Mouse (Mus musculus) adipocyte (in vitro differentiated cells): ENCODE data around the gene Chdh.

Source experiments
- DNase-seq: peaks from one replicate; pipeline ENCODE4 v3.0.0-alpha.2; 2016; ENCODE audit warnings: low spot score

The Chdh gene

GRCm38 (mm10) chr14:30008733-30009575, at the start of gene Chdh, which contains the start of gene Il17rb:
Chdh (plus strand) TSS chr14:30009023.
Il17rb (minus strand) TSS chr14:30008896.
- no peak for DNase-seq

- no peak for DNase-seq
These were observed 41.2 kb upstream of the Chdh start for GRCm38 (mm10) chr14:29967611-29968010.

GRCm38 (mm10) chr14:29968075-29968821, 40.6 kb upstream of the Chdh start, which contains the start of gene Selenok:
Selenok (plus strand) TSS chr14:29968308.
- DNase-seq = peak; percentile 98

GRCm38 (mm10) chr14:29971446-29971845, 37.4 kb upstream of the Chdh start:
- DNase-seq = no peak

GRCm38 (mm10) chr14:29971993-29972392, 36.8 kb upstream of the Chdh start:
- DNase-seq = no peak

- no peak for DNase-seq
These were observed 31.9 kb upstream of the Chdh start for GRCm38 (mm10) chr14:29976927-29977326.

- DNase-seq = peak; percentile 92
These were observed 30.3 kb upstream of the Chdh start, which contains the start of gene Actr8 for GRCm38 (mm10) chr14:29978254-29979204. Actr8 (plus strand) TSS chr14:29978337.

GRCm38 (mm10) chr14:29980447-29981205, 28.2 kb upstream of the Chdh start:
- DNase-seq = peak; percentile 43

- DNase-seq = no peak
These were observed 22.7 kb upstream of the Chdh start for GRCm38 (mm10) chr14:29986096-29986495.

- no peak for DNase-seq
These were observed 21.5 kb upstream of the Chdh start for GRCm38 (mm10) chr14:29987276-29987675.

- no peak for DNase-seq
These were observed 21.1 kb upstream of the Chdh start for GRCm38 (mm10) chr14:29987739-29988138.

- no peak for DNase-seq
These were observed 20.5 kb upstream of the Chdh start for GRCm38 (mm10) chr14:29988337-29988736.

GRCm38 (mm10) chr14:29994976-29995375, 13.8 kb upstream of the Chdh start:
- no peak for DNase-seq

- DNase-seq = no peak
These were observed 12.6 kb upstream of the Chdh start for GRCm38 (mm10) chr14:29996000-29996751.

GRCm38 (mm10) chr14:29997345-29997744, 11.5 kb upstream of the Chdh start:
- no peak for DNase-seq

- DNase-seq = no peak
These were observed 9.9 kb upstream of the Chdh start for GRCm38 (mm10) chr14:29998747-29999474.

- no peak for DNase-seq
These were observed 9.4 kb upstream of the Chdh start for GRCm38 (mm10) chr14:29999475-29999811.

- peak; percentile 78 for DNase-seq
These were observed 1.2 kb downstream of the Chdh start for GRCm38 (mm10) chr14:30009864-30010560.
